Mouse (Mus musculus) heart, postnatal 0 days (tissue): ENCODE data around the gene Col25a1.

Experiments
- CTCF ChIP-seq: IDR thresholded peaks from 2 replicates; pipeline ENCODE4 v1.5.1; 2016; ENCODE audit warnings: antibody characterized with exemption, control low read depth, low read depth
- EP300 ChIP-seq: IDR thresholded peaks from 2 replicates; pipeline ENCODE4 v1.6.1; 2016; ENCODE audit warnings: antibody characterized with exemption, low read depth

GRCm38 (mm10) chr3:130288102-130288501, 156.8 kb downstream of the Col25a1 start:
- TF ChIP-seq CTCF (no peak), EP300 (no peak)
